Mouse (Mus musculus): Measurements from ENCODE around the gene Btg3. TPM values are rescaled to one million over a fixed set of nuclear protein-coding genes. Genes with fewer than 3 reads are reported as not detected.
"Not testable (repeated sequence)": the region's sequence is repeated elsewhere in the genome, so short reads cannot be mapped to it uniquely, and the experiment has no call there.

The Btg3 gene
- polyA plus RNA-seq, 1 experiment from 2014 or later: 67.0 TPM

GRCm38 (mm10) chr16:78378493-78378892, 1.5 kb upstream of the Btg3 start:
- H3K4me3 ChIP-seq: no peak overlapping the region
- no peaks in the 10 kb centered on the region for H3K27me3 ChIP-seq
- H3K9ac ChIP-seq: no peak overlapping the region
- no peak overlapping the region for H3K27ac ChIP-seq
- no peak overlapping the region for H3K4me2 ChIP-seq
- no peak for ATAC-seq (ENCODE audit: borderline replicate concordance, extremely low read depth, low FRiP score, low TSS enrichment)
- WGBS: 58% methylated on average over 5 of the region's 5 CpGs
- no peaks in the 10 kb centered on the region for H3K36me3 ChIP-seq
- H3K9me3 ChIP-seq: no peaks in the 10 kb centered on the region
- peaks cover 18% of the 10 kb centered on the region for H3K4me1 ChIP-seq

- H3K9me3 ChIP-seq: no peaks in the 10 kb centered on the region
- WGBS: under 1% methylated on average over 81 of the region's 100 CpGs
- peak overlapping the region; percentile 97 for H3K4me3 ChIP-seq
- no peaks in the 10 kb centered on the region for H3K27me3 ChIP-seq
- peak overlapping the region; percentile 82 for H3K27ac ChIP-seq
- H3K36me3 ChIP-seq: 0 out of 2 replicates have a peak, but pooled peaks cover 7% of the 10 kb centered on the region
- ATAC-seq (ENCODE audit: borderline replicate concordance, extremely low read depth, low FRiP score, low TSS enrichment): peak; percentile 55
- H3K4me2 ChIP-seq: peak overlapping the region; percentile 88
- peaks cover 18% of the 10 kb centered on the region for H3K4me1 ChIP-seq
- peak overlapping the region; percentile 95 for H3K9ac ChIP-seq
These were observed 936 bp downstream of the Btg3 start for GRCm38 (mm10) chr16:78375821-78376691.

GRCm38 (mm10) chr16:78375222-78375621, 1.8 kb downstream of the Btg3 start:
- H3K4me3 ChIP-seq: peak overlapping the region; percentile 97
- 0 out of 2 replicates have a peak, but pooled peaks cover 7% of the 10 kb centered on the region for H3K36me3 ChIP-seq
- peak overlapping the region; percentile 15; the same call in 1 of the 2 replicates for H3K9ac ChIP-seq
- WGBS: 25% methylated on average over 10 of the region's 10 CpGs
- no peak for ATAC-seq (ENCODE audit: borderline replicate concordance, extremely low read depth, low FRiP score, low TSS enrichment)
- no peaks in the 10 kb centered on the region for H3K9me3 ChIP-seq
- H3K4me1 ChIP-seq: peaks cover 18% of the 10 kb centered on the region
- peak overlapping the region; percentile 88 for H3K4me2 ChIP-seq
- no peak overlapping the region for H3K27ac ChIP-seq
- H3K27me3 ChIP-seq: no peaks in the 10 kb centered on the region

GRCm38 (mm10) chr16:78373743-78374142, 3.2 kb downstream of the Btg3 start:
- ATAC-seq (ENCODE audit: borderline replicate concordance, extremely low read depth, low FRiP score, low TSS enrichment): no peak
- H3K36me3 ChIP-seq: peaks cover 14% of the 10 kb centered on the region
- H3K9me3 ChIP-seq: no peaks in the 10 kb centered on the region
- H3K27ac ChIP-seq: no peak overlapping the region
- peaks cover 18% of the 10 kb centered on the region for H3K4me1 ChIP-seq
- no peak overlapping the region for H3K4me2 ChIP-seq
- H3K9ac ChIP-seq: no peak overlapping the region
- 64% methylated on average over 8 of the region's 8 CpGs for WGBS
- H3K27me3 ChIP-seq: no peaks in the 10 kb centered on the region
- no peak overlapping the region for H3K4me3 ChIP-seq

GRCm38 (mm10) chr16:78372786-78373185, 4.2 kb downstream of the Btg3 start:
- Histone ChIP-seq H3K36me3 (peaks cover 19% of the 10 kb centered on the region), H3K4me2 (no peak overlapping the region), H3K27ac (no peak overlapping the region), H3K9me3 (no peaks in the 10 kb centered on the region), H3K27me3 (no peaks in the 10 kb centered on the region), H3K4me3 (no peak overlapping the region), H3K4me1 (peaks cover 18% of the 10 kb centered on the region), H3K9ac (no peak overlapping the region)
- no peak for ATAC-seq (ENCODE audit: borderline replicate concordance, extremely low read depth, low FRiP score, low TSS enrichment)
- 74% methylated on average over 5 of the region's 5 CpGs for WGBS

GRCm38 (mm10) chr16:78371491-78372046, 5.4 kb downstream of the Btg3 start:
- Histone ChIP-seq H3K9me3 (no peaks in the 10 kb centered on the region), H3K4me3 (no peak overlapping the region), H3K27me3 (no peaks in the 10 kb centered on the region), H3K4me1 (peaks cover 13% of the 10 kb centered on the region), H3K36me3 (peaks cover 24% of the 10 kb centered on the region), H3K27ac (no peak overlapping the region), H3K9ac (no peak overlapping the region), H3K4me2 (no peak overlapping the region)
- 46% methylated on average over 7 of the region's 7 CpGs for WGBS
- no peak for ATAC-seq (ENCODE audit: borderline replicate concordance, extremely low read depth, low FRiP score, low TSS enrichment)

- not testable (repeated sequence) for H3K27me3 ChIP-seq; ATAC-seq (ENCODE audit: borderline replicate concordance, extremely low read depth, low FRiP score, low TSS enrichment); H3K27ac ChIP-seq; H3K9ac ChIP-seq; H3K4me1 ChIP-seq; H3K4me3 ChIP-seq; H3K9me3 ChIP-seq; H3K4me2 ChIP-seq
- WGBS: 91% methylated on average over 9 of the region's 9 CpGs
- peaks cover 56% of the 10 kb centered on the region for H3K36me3 ChIP-seq
These were observed 12.4 kb downstream of the Btg3 start for GRCm38 (mm10) chr16:78364554-78364953.

GRCm38 (mm10) chr16:78361466-78361865, 15.5 kb downstream of the Btg3 start:
- WGBS: 89% methylated on average over 4 of the region's 4 CpGs
- ATAC-seq (ENCODE audit: borderline replicate concordance, extremely low read depth, low FRiP score, low TSS enrichment): no peak
- Histone ChIP-seq H3K27me3 (no peaks in the 10 kb centered on the region), H3K4me1 (no peaks in the 10 kb centered on the region), H3K27ac (no peak overlapping the region), H3K4me3 (no peak overlapping the region), H3K9me3 (no peaks in the 10 kb centered on the region), H3K9ac (no peak overlapping the region), H3K36me3 (peaks cover 60% of the 10 kb centered on the region), H3K4me2 (no peak overlapping the region)

- Histone ChIP-seq H3K9ac (no peak overlapping the region), H3K36me3 (peaks cover 38% of the 10 kb centered on the region), H3K4me1 (no peaks in the 10 kb centered on the region), H3K27me3 (no peaks in the 10 kb centered on the region), H3K4me2 (no peak overlapping the region), H3K9me3 (no peaks in the 10 kb centered on the region), H3K4me3 (no peak overlapping the region), H3K27ac (no peak overlapping the region)
- ATAC-seq (ENCODE audit: borderline replicate concordance, extremely low read depth, low FRiP score, low TSS enrichment): no peak
- WGBS: 91% methylated on average over 3 of the region's 3 CpGs
These were observed 19.2 kb downstream of the Btg3 start for GRCm38 (mm10) chr16:78357757-78358156.

GRCm38 (mm10) chr16:78347328-78347926, 29.6 kb downstream of the Btg3 start:
- Histone ChIP-seq H3K4me2 (no peak overlapping the region), H3K4me3 (no peak overlapping the region), H3K9ac (no peak overlapping the region), H3K27me3 (no peaks in the 10 kb centered on the region), H3K27ac (no peak overlapping the region), H3K4me1 (peaks cover 6% of the 10 kb centered on the region), H3K36me3 (peaks cover 9% of the 10 kb centered on the region), H3K9me3 (no peaks in the 10 kb centered on the region)
- 48% methylated on average over 13 of the region's 13 CpGs for WGBS
- peak; percentile 8; the same call in 1 of the 2 replicates for ATAC-seq (ENCODE audit: borderline replicate concordance, extremely low read depth, low FRiP score, low TSS enrichment)

GRCm38 (mm10) chr16:78346662-78347327, 30.2 kb downstream of the Btg3 start:
- Histone ChIP-seq H3K4me3 (no peak overlapping the region), H3K27ac (no peak overlapping the region), H3K9ac (no peak overlapping the region), H3K9me3 (no peaks in the 10 kb centered on the region), H3K27me3 (no peaks in the 10 kb centered on the region), H3K4me1 (peaks cover 6% of the 10 kb centered on the region), H3K4me2 (no peak overlapping the region), H3K36me3 (peaks cover 9% of the 10 kb centered on the region)
- 70% methylated on average over 2 of the region's 2 CpGs for WGBS
- 0 out of 2 replicates have a peak, but pooled peaks have one; percentile 31 for ATAC-seq (ENCODE audit: borderline replicate concordance, extremely low read depth, low FRiP score, low TSS enrichment)

All from lung, embryonic 15.5 days (tissue).